Mouse (Mus musculus) gastrocnemius, postnatal 4 days (tissue): ENCODE data around the gene Dalrd3. TPM values are rescaled to one million over a fixed set of nuclear protein-coding genes. Genes with fewer than 3 reads are reported as not detected.

ENCODE experiments used
- DNase-seq, 2 experiments: peaks; one replicate each; pipeline ENCODE4 v3.0.0; 2021 to 2022; ENCODE audit warnings: low spot score in 2 of 2, mixed read lengths in 2 of 2
- long read RNA-seq, 2 experiments: library from polyadenylated mRNA; stranded (forward); transcript quantifications; one replicate each; pipeline ENCODE4 v2.0.0; 2021
- total RNA-seq, 2 experiments: library from RNA; stranded (reverse); gene quantifications; 2 replicates each; pipeline ENCODE4 v1.2.3; 2021

Dalrd3 gene
- total RNA-seq, result 10 to 100 TPM; 11.5 to 14.6 TPM
- long read RNA-seq, experiment 1, transcript Dalrd3-201 (12 exons, 1,746 nt), result major isoform, 5 of 6 reads
- long read RNA-seq, experiment 1, partial matches to known transcripts, result 0 of 6 reads
- long read RNA-seq, experiment 1, other reads (novel, unspliced or antisense), result 1 of 6 reads
- long read RNA-seq, experiment 2, transcript Dalrd3-201 (12 exons, 1,746 nt), result major isoform, 15 of 24 reads
- long read RNA-seq, experiment 2, partial matches to known transcripts, result 2 of 24 reads
- long read RNA-seq, experiment 2, other reads (novel, unspliced or antisense), result 6 of 24 reads

- DNase-seq, result peak; percentile 80 to 90
Observed at GRCm38 (mm10) chr9:108569381-108570206, at the start of gene Dalrd3. TSS of gene Dalrd3 (plus strand) at chr9:108569886.

GRCm38 (mm10) chr9:108521604-108522003 is 48.1 kb upstream of the Dalrd3 start:
- no peak for DNase-seq

GRCm38 (mm10) chr9:108523341-108523740 is 46.3 kb upstream of the Dalrd3 start:
- no peak for DNase-seq

GRCm38 (mm10) chr9:108525400-108525799 is 44.3 kb upstream of the Dalrd3 start:
- DNase-seq, result no peak

GRCm38 (mm10) chr9:108530954-108531353 is 38.7 kb upstream of the Dalrd3 start:
- no peak for DNase-seq

GRCm38 (mm10) chr9:108531496-108531895 is 38.2 kb upstream of the Dalrd3 start:
- no peak for DNase-seq

- DNase-seq, result no peak
Observed at GRCm38 (mm10) chr9:108540846-108541245, 28.8 kb upstream of the Dalrd3 start.

GRCm38 (mm10) chr9:108545986-108546385 is 23.7 kb upstream of the Dalrd3 start:
- DNase-seq, result no peak

- DNase-seq, result no peak
Observed at GRCm38 (mm10) chr9:108546875-108547274, 22.8 kb upstream of the Dalrd3 start.

GRCm38 (mm10) chr9:108559169-108559568 is 10.5 kb upstream of the Dalrd3 start:
- DNase-seq, result no peak

GRCm38 (mm10) chr9:108560227-108560841 is 9.4 kb upstream of the Dalrd3 start, which contains the start of gene Impdh2:
TSS of gene Impdh2 (plus strand) at chr9:108560286.
- DNase-seq, result peak; percentile 82 to 92

- no peak for DNase-seq
Observed at GRCm38 (mm10) chr9:108563671-108564070, 6.0 kb upstream of the Dalrd3 start.

GRCm38 (mm10) chr9:108564131-108564530 is 5.6 kb upstream of the Dalrd3 start:
- DNase-seq, result no peak

GRCm38 (mm10) chr9:108565881-108566814 is 3.5 kb upstream of the Dalrd3 start:
- DNase-seq, result no peak

GRCm38 (mm10) chr9:108566815-108567776 is 2.6 kb upstream of the Dalrd3 start, which contains the start of gene Ndufaf3:
TSS of gene Ndufaf3 (minus strand) at chr9:108567434.
- peak; percentile 92 to 95 for DNase-seq

GRCm38 (mm10) chr9:108567931-108568419 is 1.7 kb upstream of the Dalrd3 start:
- no peak for DNase-seq

GRCm38 (mm10) chr9:108568511-108568921 is 1.2 kb upstream of the Dalrd3 start:
- no peak for DNase-seq

GRCm38 (mm10) chr9:108570207-108570896 is 666 bp downstream of the Dalrd3 start:
- DNase-seq, result peak; percentile 51 to 79
